Mouse (Mus musculus) liver, embryonic 14 days (tissue): ENCODE results near the gene Gm20883. TPM values are rescaled to one million over a fixed set of nuclear protein-coding genes. Genes with fewer than 3 reads are reported as not detected.

Source experiments
- polyA plus RNA-seq: library from polyadenylated mRNA; depleted of rRNA; stranded (reverse); fragments of >200 nt; gene quantifications from 2 replicates; pipeline ENCODE4 v1.2.3, GENCODE M21; 2012; rRNA removed

The Gm20883 gene
- not detected in 2 replicates for polyA plus RNA-seq

GRCm38 (mm10) chrY:50607951-50608350 lies at the start of gene Gm20883:
Gene Gm20883 (plus strand): TSS chrY:50608251.

